Mouse (Mus musculus) layer of hippocampus, adult 8-10 months (tissue): ENCODE data around the gene Olfr763. TPM values are rescaled to one million over a fixed set of nuclear protein-coding genes. Genes with fewer than 3 reads are reported as not detected.
"Not testable (repeated sequence)": the region's sequence is repeated elsewhere in the genome, so short reads cannot be mapped to it uniquely, and the experiment has no call there.

Experiments
- DNase-seq, 2 experiments: peaks; one replicate each; pipeline ENCODE4 v3.0.0; 2022; ENCODE audit warnings: low spot score in 2 of 2
- total RNA-seq, 4 experiments: library from RNA; stranded (reverse); gene quantifications; 2 replicates each; pipeline ENCODE4 v1.2.4; 2022

Olfr763 gene
- total RNA-seq, 4 experiments from 2014 or later: not detected

- no peak for DNase-seq
Measured at GRCm38 (mm10) chr10:129039796-129040195, 29.2 kb downstream of the Olfr763 start, which contains the start of gene Olfr764-ps1. Gene Olfr764-ps1, minus strand, starts transcription at chr10:129039896.

GRCm38 (mm10) chr10:129049898-129050297 lies 39.3 kb downstream of the Olfr763 start, which contains the start of gene Olfr765:
Gene Olfr765, minus strand, starts transcription at chr10:129049998.
- DNase-seq: not testable (repeated sequence)

Other genes with a start within 250 kb of the Olfr763 start
- 1 to 10 TPM in 2 of 4 experiments, under 1 TPM in 2; 0.64 to 3.3 (median 1.5) TPM for gene Mmp19, start 219.9 kb upstream of the Olfr763 start, total RNA-seq
- gene Dnajc14, start 206.7 kb upstream of the Olfr763 start, total RNA-seq: 10 to 100 TPM; 60.8 to 71.5 (median 65.6) TPM
- gene Tmem198b, start 206.4 kb upstream of the Olfr763 start, total RNA-seq: 10 to 100 TPM in 3 of 4 experiments, 1 to 10 TPM in 1; 9.5 to 13.9 (median 11.6) TPM
- gene Sarnp, start 193.5 kb upstream of the Olfr763 start, total RNA-seq: 10 to 100 TPM; 32.7 to 41.2 (median 35.1) TPM
- gene Ormdl2, start 189.1 kb upstream of the Olfr763 start, total RNA-seq: 10 to 100 TPM in 1 of 4 experiments, 1 to 10 TPM in 3; 8.9 to 10.5 (median 9.6) TPM
- gene Gdf11, start 119.1 kb upstream of the Olfr763 start, total RNA-seq: 10 to 100 TPM; 19.9 to 22.7 (median 22.3) TPM
- gene Cd63, start 109.8 kb upstream of the Olfr763 start, total RNA-seq: 100 to 1,000 TPM in 2 of 4 experiments, 10 to 100 TPM in 2; 76.9 to 199 (median 126) TPM
- gene Rdh5, start 87.9 kb upstream of the Olfr763 start, total RNA-seq: 1 to 10 TPM; 4.5 to 7.8 (median 7.2) TPM
- 100 to 1,000 TPM in 2 of 4 experiments, 10 to 100 TPM in 2; 69.0 to 104 (median 90.6) TPM for gene Bloc1s1, start 86.8 kb upstream of the Olfr763 start, total RNA-seq
- gene Itga7, start 77.0 kb upstream of the Olfr763 start, total RNA-seq: 10 to 100 TPM; 29.5 to 35.4 (median 31.6) TPM
- gene Mettl7b, start 49.8 kb upstream of the Olfr763 start, total RNA-seq: not detected
- gene Olfr9, start 21.4 kb upstream of the Olfr763 start, total RNA-seq: not detected
- not detected for gene Olfr764-ps1, start 29.1 kb downstream of the Olfr763 start, total RNA-seq
- gene Olfr765, start 39.2 kb downstream of the Olfr763 start, total RNA-seq: not detected
- not detected for gene Olfr766-ps1, start 58.2 kb downstream of the Olfr763 start, total RNA-seq
- gene Olfr767, start 72.1 kb downstream of the Olfr763 start, total RNA-seq: under 1 TPM in 1 of 4 experiments, not detected in 3; 0.11 TPM
- not detected for gene Olfr768, start 88.6 kb downstream of the Olfr763 start, total RNA-seq
- gene Olfr769, start 107.1 kb downstream of the Olfr763 start, total RNA-seq: not detected
- gene Olfr770, start 128.2 kb downstream of the Olfr763 start, total RNA-seq: not detected
- gene Olfr771, start 154.0 kb downstream of the Olfr763 start, total RNA-seq: not detected
- not detected for gene Olfr772, start 167.1 kb downstream of the Olfr763 start, total RNA-seq
- not detected for gene Olfr773, start 176.6 kb downstream of the Olfr763 start, total RNA-seq
- gene Olfr774, start 225.4 kb downstream of the Olfr763 start, total RNA-seq: not detected
- gene Olfr775, start 237.6 kb downstream of the Olfr763 start, total RNA-seq: under 1 TPM in 1 of 4 experiments, not detected in 3; 0.12 TPM
- not detected for gene Olfr776, start 248.3 kb downstream of the Olfr763 start, total RNA-seq